Mouse (Mus musculus) adrenal gland, postnatal 4 days (tissue): ENCODE measurements around the gene Erp27. TPM values are rescaled to one million over a fixed set of nuclear protein-coding genes. Genes with fewer than 3 reads are reported as not detected.
"Not testable (repeated sequence)": the region's sequence is repeated elsewhere in the genome, so short reads cannot be mapped to it uniquely, and the experiment has no call there.

Source experiments
- DNase-seq, 2 experiments: peaks; one replicate each; pipeline ENCODE4 v3.0.0; 2021 to 2022; ENCODE audit warnings: low spot score in 2 of 2, mixed read lengths in 2 of 2
- total RNA-seq, 2 experiments: library from RNA; stranded (reverse); gene quantifications; 2 replicates each; pipeline ENCODE4 v1.2.3; 2021

Gene Erp27
- total RNA-seq, 2 experiments from 2014 or later: 0.40 to 13.6 TPM

DNA sequence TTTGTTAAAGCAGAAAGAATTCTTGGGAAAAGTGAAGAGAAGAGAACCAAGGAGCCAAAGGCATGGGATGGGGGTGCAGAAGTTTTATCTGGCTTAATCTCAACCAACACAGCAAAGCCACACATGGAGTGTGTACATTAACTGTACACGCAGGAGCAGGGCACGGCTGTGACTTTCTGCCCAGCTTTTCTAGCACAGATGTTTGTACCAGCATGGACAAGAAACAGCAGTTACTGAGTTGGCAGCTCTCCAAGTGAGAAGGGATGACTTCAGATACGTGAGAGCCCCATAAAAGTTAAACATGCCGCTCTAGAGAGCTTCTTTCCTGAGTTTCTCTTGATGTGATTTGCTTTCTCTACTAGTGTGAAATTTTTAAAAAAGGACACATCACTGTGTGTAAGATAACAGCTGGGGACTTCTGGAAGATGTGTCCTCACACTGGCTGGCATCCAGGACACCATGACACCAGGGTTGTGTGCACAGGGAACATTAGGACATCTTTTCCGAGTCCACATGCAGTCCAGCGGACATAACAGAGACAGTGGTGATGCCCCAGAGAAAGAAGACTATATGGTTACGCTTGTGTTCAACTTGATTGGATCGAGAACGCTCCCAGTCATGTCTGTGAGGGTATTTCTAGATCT, 11.6 kb downstream of the Erp27 start:
- DNase-seq: no peak

GRCm38 (mm10) chr6:136906937-136907293, 15.1 kb downstream of the Erp27 start:
- DNase-seq: no peak

DNA sequence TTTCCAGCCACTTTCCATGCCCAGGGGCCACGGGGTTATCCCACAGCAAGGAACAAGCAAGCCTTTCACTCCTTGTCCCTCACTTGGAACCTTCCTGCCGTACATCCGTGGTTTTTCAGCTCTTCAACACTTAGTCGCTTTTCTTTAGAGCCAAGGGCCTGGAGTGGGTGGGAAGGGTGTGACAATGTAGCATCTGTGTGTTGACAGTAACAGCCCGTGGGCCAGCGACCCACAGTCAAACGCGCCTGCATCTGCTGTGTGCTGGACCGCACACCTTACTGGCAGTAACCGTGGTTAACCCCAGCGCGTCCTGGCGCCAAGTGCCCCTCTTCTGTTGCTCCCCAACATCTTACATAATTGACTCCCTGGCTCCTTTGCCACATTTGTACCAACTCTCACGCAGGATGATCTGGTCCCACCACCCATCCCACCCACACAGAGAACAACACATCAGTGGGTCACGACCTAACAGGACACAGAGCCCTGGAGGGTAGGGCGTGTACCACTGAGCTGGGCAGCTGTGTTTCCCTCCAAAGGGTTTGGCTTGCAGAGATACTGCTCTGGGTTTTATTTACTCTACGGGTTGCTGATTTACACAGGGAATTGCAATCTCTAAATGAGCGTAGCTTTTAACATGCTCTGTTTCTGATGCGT, 15.6 kb downstream of the Erp27 start:
- DNase-seq: no peak

GRCm38 (mm10) chr6:136903885-136904470, 18.0 kb downstream of the Erp27 start:
- no peak for DNase-seq

GRCm38 (mm10) chr6:136902527-136902926, 19.5 kb downstream of the Erp27 start:
- no peak for DNase-seq

- DNase-seq: no peak
Measured at GRCm38 (mm10) chr6:136901010-136901409, 21.0 kb downstream of the Erp27 start.

GRCm38 (mm10) chr6:136900369-136901009, 21.5 kb downstream of the Erp27 start:
- no peak for DNase-seq

DNA sequence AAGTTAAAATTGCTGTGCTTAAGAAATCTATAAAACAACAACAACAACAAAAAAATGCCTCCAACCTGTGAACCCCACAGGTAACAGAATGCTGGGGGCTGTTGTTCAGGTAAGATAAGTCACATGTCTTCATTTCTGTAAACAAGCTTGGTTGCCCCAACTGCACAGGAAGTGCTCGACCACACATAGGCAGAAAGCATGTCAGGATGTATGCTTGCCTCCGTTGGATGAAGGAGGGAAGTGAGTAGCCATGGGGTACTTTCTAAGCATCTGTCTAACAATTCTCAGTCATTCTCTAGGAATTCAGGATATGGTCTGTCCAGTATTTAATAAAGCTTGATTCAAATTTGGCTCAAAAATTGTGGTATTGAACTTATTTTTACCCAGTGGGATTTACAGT, 23.0 kb downstream of the Erp27 start:
- DNase-seq: no peak

DNA sequence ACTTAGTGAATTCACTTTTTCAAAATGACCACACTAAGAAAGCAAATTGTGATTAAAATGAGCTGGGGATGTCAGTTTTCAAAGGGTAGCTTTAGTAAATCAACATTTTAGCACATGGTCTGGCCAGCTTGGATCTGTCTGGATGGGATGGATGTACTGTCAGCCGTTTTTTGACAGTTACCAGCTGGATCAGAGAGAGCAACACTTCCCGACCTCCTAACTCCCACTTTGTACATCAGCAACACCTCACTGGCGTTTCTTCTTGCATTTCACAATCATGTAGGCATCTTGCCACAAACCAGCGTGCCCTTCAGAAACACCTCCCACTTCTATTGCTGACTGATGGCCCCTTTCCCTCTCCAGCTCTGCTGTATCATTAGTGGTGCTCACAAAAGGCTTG, 23.8 kb downstream of the Erp27 start:
- no peak for DNase-seq

DNA sequence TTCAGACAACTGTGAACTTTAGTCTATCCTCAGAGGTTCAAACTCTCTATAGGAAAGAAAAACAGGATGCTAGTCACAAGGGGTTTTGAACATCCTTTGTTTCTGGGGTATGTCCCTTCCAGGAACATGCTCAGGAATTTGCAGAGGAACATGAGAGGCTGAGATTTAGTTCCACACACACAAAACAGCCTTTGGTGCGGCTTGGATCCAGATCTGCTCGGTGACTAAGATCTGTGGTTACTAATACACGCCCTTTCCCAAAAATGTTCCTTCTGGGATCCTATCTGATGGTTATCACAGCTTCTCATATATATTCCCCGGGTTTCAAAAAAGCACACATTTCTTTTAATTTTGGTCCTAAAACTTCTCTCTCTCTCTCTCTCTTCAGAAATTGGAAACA, 24.2 kb downstream of the Erp27 start:
- DNase-seq: no peak

- no peak for DNase-seq
Measured at GRCm38 (mm10) chr6:136894532-136895339, 27.2 kb downstream of the Erp27 start.

- no peak for DNase-seq
Measured at GRCm38 (mm10) chr6:136892002-136892401, 30.0 kb downstream of the Erp27 start.

DNA sequence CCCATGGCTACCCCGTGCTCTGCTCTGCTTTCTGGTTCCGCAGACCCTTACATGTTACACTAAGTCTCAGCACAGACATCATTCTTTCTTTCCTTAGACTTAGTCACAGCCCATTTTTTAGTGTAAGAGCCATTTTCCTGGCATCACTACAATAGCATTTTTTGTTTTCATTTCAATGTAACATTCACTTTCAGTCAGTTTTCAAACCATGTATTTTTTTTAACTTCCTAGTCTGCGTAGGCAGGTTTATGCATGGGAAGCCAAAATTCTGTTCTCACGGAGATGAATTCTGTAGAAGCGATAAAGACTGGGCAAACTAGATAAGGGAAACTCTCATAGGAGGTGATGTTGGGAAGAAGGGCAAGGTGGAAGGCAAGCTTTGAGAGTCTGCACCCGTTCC, 32.4 kb downstream of the Erp27 start:
- no peak for DNase-seq

- no peak for DNase-seq
Measured at GRCm38 (mm10) chr6:136889067-136889466, 32.9 kb downstream of the Erp27 start.

DNA sequence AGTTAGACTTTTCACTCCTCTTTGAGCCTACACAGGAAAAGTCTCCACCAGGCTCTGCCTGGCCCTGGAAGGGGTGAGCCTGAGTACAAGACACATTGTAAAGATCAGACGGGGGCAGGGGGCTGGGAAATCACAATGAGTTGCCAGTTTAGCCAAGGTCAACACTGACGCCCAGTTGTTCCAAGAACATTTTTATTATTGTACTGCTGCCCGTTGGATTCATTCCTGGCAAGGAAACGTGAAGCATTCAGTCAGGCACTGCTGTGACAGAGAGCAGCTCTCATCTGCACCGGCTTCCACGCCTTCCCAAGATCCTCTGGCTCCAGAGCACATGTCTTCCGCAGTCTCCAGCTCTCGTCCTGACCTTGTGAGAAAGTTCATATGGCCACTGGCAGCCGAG, 34.1 kb downstream of the Erp27 start:
- peak in 1 of 2 experiments; percentile 19 for DNase-seq

DNA sequence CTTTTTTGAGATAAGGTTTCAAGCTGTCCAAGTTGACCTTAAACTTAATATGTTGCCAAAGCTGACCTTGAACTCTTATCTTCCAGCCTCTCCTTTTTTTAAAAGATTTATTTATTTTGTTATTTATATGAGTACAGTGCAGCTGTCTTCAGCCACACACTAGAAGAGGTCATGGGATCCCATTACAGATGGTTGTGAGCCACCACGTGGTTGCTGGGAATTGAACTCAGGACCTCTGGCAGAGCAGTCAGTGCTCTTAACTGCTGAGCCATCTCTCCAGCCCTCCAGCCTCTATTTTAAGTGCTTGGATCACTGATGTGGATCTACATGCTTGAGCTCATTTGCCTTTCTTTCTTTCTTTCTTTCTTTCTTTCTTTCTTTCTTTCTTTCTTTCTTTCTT, 37.2 kb downstream of the Erp27 start:
- not testable (repeated sequence) for DNase-seq

- no peak for DNase-seq
Measured at GRCm38 (mm10) chr6:136883961-136884360, 38.0 kb downstream of the Erp27 start.

- DNase-seq: no peak
Measured at GRCm38 (mm10) chr6:136883431-136883915, 38.5 kb downstream of the Erp27 start.

DNA sequence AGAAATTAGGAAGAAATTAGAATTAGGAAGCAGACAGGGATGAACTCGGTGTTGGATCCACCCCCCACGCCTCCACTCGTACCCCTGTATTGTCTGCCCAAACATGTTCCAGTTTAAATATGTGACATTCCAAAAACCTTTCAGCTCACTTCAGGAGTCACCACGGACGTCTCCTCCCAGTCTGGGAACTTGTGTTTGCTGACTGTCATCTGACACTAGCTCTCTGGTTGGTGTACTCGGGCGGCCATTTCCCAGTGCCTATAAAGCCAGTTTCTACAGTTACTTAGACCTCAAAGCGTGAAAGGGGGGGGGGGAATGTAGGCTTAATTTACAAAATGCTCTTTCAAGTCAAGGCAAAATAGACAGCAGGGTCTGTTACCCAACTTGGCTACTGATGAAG, 40.3 kb downstream of the Erp27 start:
- DNase-seq: no peak

- DNase-seq: no peak
Measured at GRCm38 (mm10) chr6:136875670-136876069, 46.3 kb downstream of the Erp27 start, which contains the start of gene Mgp. Mgp (minus strand) TSS chr6:136875823.

DNA sequence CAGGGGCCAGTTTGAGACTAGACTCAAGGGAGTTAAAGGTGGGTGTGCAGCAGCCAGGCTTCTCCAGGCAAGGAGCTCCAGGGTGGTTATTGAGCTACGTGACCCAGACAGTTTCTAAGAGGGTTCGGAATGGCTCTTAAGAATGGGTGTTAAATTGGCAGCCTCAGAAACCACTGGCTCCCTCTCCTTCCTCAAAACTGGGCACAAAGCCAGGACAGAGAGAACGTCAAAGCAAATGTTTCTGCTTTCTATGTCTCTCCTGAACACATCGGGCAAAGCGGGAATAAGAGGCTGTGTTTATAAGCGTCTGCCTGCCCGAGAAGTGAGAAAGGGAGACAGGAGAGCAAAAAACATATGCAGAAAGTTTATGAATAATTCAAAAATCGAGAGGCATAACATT, 47.4 kb downstream of the Erp27 start:
- no peak for DNase-seq
